Mouse (Mus musculus) midbrain, embryonic 15.5 days (tissue): ENCODE results near the gene Ckap4. TPM values are rescaled to one million over a fixed set of nuclear protein-coding genes. Genes with fewer than 3 reads are reported as not detected.
"Not testable (repeated sequence)": the region's sequence is repeated elsewhere in the genome, so short reads cannot be mapped to it uniquely, and the experiment has no call there.

Source experiments
- ATAC-seq: fragments of 200-750 bp; cut with Nextera tagmentation; replicated peaks from 2 replicates; pipeline ENCODE4 v1.8.0; 2017; ENCODE audit warnings: moderate TSS enrichment
- H3K27ac ChIP-seq: fragments of 300-500 bp; sonication (generic); 2 replicates; pipeline ENCODE4 v1.5.1; 2015; ENCODE audit warnings: mild to moderate bottlenecking, inconsistent platforms
- H3K27me3 ChIP-seq: fragments of 300-500 bp; sonication (generic); replicated peaks from 2 replicates; pipeline ENCODE4 v1.6.1; 2015; ENCODE audit warnings: inconsistent platforms
- H3K36me3 ChIP-seq: fragments of 300-500 bp; sonication (generic); replicated peaks from 2 replicates; pipeline ENCODE4 v1.6.1; 2015; ENCODE audit warnings: inconsistent platforms
- H3K4me1 ChIP-seq: fragments of 300-500 bp; sonication (generic); 2 replicates; pipeline ENCODE4 v1.6.1; 2015; ENCODE audit warnings: inconsistent platforms
- H3K4me2 ChIP-seq: fragments of 300-500 bp; sonication (generic); 2 replicates; pipeline ENCODE4 v1.6.1; 2015; ENCODE audit warnings: inconsistent platforms, mild to moderate bottlenecking, moderate library complexity
- H3K4me3 ChIP-seq: fragments of 300-500 bp; sonication (generic); 2 replicates; pipeline ENCODE4 v1.5.1; 2015; ENCODE audit warnings: mild to moderate bottlenecking, inconsistent platforms
- H3K9ac ChIP-seq: fragments of 300-500 bp; sonication (generic); 2 replicates; pipeline ENCODE4 v1.6.1; 2015; ENCODE audit warnings: mild to moderate bottlenecking, inconsistent platforms
- H3K9me3 ChIP-seq: fragments of 300-500 bp; sonication (generic); 2 replicates; pipeline ENCODE4 v1.6.1; 2016; ENCODE audit warnings: inconsistent platforms
- WGBS: fragments of 180-500 bp; shearing (Covaris S2); methylation state at CpG from one replicate; pipeline ENCODE4 v1.1.7; 2015; ENCODE audit warnings: mixed read lengths; 5-methylcytosine and 5-hydroxymethylcytosine counted together
- polyA plus RNA-seq: library from polyadenylated mRNA; unstranded; fragments of >200 nt; fragmentation: Nextera tagmentation; extraction: Ambion mirVana; gene quantifications from 2 replicates; pipeline ENCODE4 v1.2.1, GENCODE M21; 2015

Ckap4 gene
- polyA plus RNA-seq, 1 experiment from 2014 or later: 53.2 TPM

GRCm38 (mm10) chr10:84483553-84483952, 50.3 kb downstream of the Ckap4 start:
- no peak overlapping the region for H3K4me2 ChIP-seq
- H3K27ac ChIP-seq: no peak overlapping the region
- H3K9me3 ChIP-seq: no peaks in the 10 kb centered on the region
- H3K27me3 ChIP-seq: no peaks in the 10 kb centered on the region
- ATAC-seq: no peak
- no peak overlapping the region for H3K9ac ChIP-seq
- H3K4me3 ChIP-seq: no peak overlapping the region
- no peaks in the 10 kb centered on the region for H3K36me3 ChIP-seq
- H3K4me1 ChIP-seq: no peaks in the 10 kb centered on the region; the same call in 1 of the 2 replicates
- WGBS: 78% methylated on average over 3 of the region's 3 CpGs

GRCm38 (mm10) chr10:84483069-84483468, 50.8 kb downstream of the Ckap4 start:
- no peak overlapping the region for H3K4me2 ChIP-seq
- H3K9me3 ChIP-seq: no peaks in the 10 kb centered on the region
- no peaks in the 10 kb centered on the region; the same call in 1 of the 2 replicates for H3K4me1 ChIP-seq
- H3K27me3 ChIP-seq: no peaks in the 10 kb centered on the region
- ATAC-seq: no peak
- no peaks in the 10 kb centered on the region for H3K36me3 ChIP-seq
- H3K27ac ChIP-seq: no peak overlapping the region
- 85% methylated on average over 2 of the region's 2 CpGs for WGBS
- H3K4me3 ChIP-seq: no peak overlapping the region
- no peak overlapping the region for H3K9ac ChIP-seq

GRCm38 (mm10) chr10:84482418-84482817, 51.4 kb downstream of the Ckap4 start:
- not testable (repeated sequence) for H3K9me3 ChIP-seq, ATAC-seq, H3K4me3 ChIP-seq, H3K4me2 ChIP-seq, H3K9ac ChIP-seq, H3K36me3 ChIP-seq, H3K27ac ChIP-seq, H3K27me3 ChIP-seq, H3K4me1 ChIP-seq
- 93% methylated on average over 15 of the region's 15 CpGs for WGBS

GRCm38 (mm10) chr10:84481327-84481671, 52.6 kb downstream of the Ckap4 start:
- no peaks in the 10 kb centered on the region for H3K27me3 ChIP-seq
- no peak overlapping the region for H3K9ac ChIP-seq
- H3K4me1 ChIP-seq: peaks cover 3% of the 10 kb centered on the region; the same call in 1 of the 2 replicates
- no peak for ATAC-seq
- no peak overlapping the region for H3K4me2 ChIP-seq
- no peak overlapping the region for H3K4me3 ChIP-seq
- H3K36me3 ChIP-seq: no peaks in the 10 kb centered on the region
- H3K27ac ChIP-seq: no peak overlapping the region
- no peaks in the 10 kb centered on the region for H3K9me3 ChIP-seq
- 69% methylated on average over 5 of the region's 5 CpGs for WGBS

GRCm38 (mm10) chr10:84480667-84481326, 53.1 kb downstream of the Ckap4 start:
- Histone ChIP-seq H3K27ac (no peak overlapping the region), H3K4me1 (peaks cover 3% of the 10 kb centered on the region; the same call in 1 of the 2 replicates), H3K27me3 (no peaks in the 10 kb centered on the region), H3K4me3 (no peak overlapping the region), H3K4me2 (no peak overlapping the region), H3K9ac (no peak overlapping the region), H3K9me3 (no peaks in the 10 kb centered on the region), H3K36me3 (no peaks in the 10 kb centered on the region)
- WGBS: 73% methylated on average over 8 of the region's 8 CpGs
- no peak for ATAC-seq

GRCm38 (mm10) chr10:84480146-84480545, 53.7 kb downstream of the Ckap4 start:
- Histone ChIP-seq H3K27me3 (no peaks in the 10 kb centered on the region), H3K9ac (no peak overlapping the region), H3K4me3 (no peak overlapping the region), H3K4me1 (peaks cover 3% of the 10 kb centered on the region; the same call in 1 of the 2 replicates), H3K9me3 (no peaks in the 10 kb centered on the region), H3K36me3 (no peaks in the 10 kb centered on the region), H3K27ac (no peak overlapping the region), H3K4me2 (no peak overlapping the region)
- 61% methylated on average over 4 of the region's 4 CpGs for WGBS
- no peak for ATAC-seq

- Histone ChIP-seq H3K36me3 (no peaks in the 10 kb centered on the region), H3K9me3 (no peaks in the 10 kb centered on the region), H3K4me1 (peaks cover 3% of the 10 kb centered on the region; the same call in 1 of the 2 replicates), H3K4me2 (no peak overlapping the region), H3K9ac (no peak overlapping the region), H3K4me3 (no peak overlapping the region), H3K27me3 (no peaks in the 10 kb centered on the region), H3K27ac (no peak overlapping the region)
- ATAC-seq: no peak
- WGBS: 7% methylated on average over 3 of the region's 3 CpGs
Measured at GRCm38 (mm10) chr10:84477613-84478076, 56.2 kb downstream of the Ckap4 start.

GRCm38 (mm10) chr10:84477045-84477612, 56.7 kb downstream of the Ckap4 start:
- Histone ChIP-seq H3K36me3 (no peaks in the 10 kb centered on the region), H3K4me3 (no peak overlapping the region), H3K27ac (no peak overlapping the region), H3K9me3 (no peaks in the 10 kb centered on the region), H3K27me3 (no peaks in the 10 kb centered on the region), H3K9ac (no peak overlapping the region), H3K4me2 (no peak overlapping the region), H3K4me1 (peaks cover 3% of the 10 kb centered on the region; the same call in 1 of the 2 replicates)
- ATAC-seq: no peak
- WGBS: 48% methylated on average over 4 of the region's 4 CpGs

Other genes starting within 250 kb of the Ckap4 start
- 5.0 and 6.4 TPM in 2 replicates for gene Nuak1, start 93.5 kb downstream of the Ckap4 start, polyA plus RNA-seq
- gene Tcp11l2, start 42.6 kb upstream of the Ckap4 start, polyA plus RNA-seq: 20.0 and 21.1 TPM in 2 replicates
- gene Polr3b, start 88.2 kb upstream of the Ckap4 start, polyA plus RNA-seq: 13.6 and 17.3 TPM in 2 replicates
- 16.1 and 17.2 TPM in 2 replicates for gene Rfx4, start 222.0 kb upstream of the Ckap4 start, polyA plus RNA-seq